Mouse (Mus musculus): Measurements from ENCODE around the gene C3. TPM values are rescaled to one million over a fixed set of nuclear protein-coding genes. Genes with fewer than 3 reads are reported as not detected.

The C3 gene
- total RNA-seq, 2 experiments from 2014 or later = 1.6 to 3.5 TPM

DNA sequence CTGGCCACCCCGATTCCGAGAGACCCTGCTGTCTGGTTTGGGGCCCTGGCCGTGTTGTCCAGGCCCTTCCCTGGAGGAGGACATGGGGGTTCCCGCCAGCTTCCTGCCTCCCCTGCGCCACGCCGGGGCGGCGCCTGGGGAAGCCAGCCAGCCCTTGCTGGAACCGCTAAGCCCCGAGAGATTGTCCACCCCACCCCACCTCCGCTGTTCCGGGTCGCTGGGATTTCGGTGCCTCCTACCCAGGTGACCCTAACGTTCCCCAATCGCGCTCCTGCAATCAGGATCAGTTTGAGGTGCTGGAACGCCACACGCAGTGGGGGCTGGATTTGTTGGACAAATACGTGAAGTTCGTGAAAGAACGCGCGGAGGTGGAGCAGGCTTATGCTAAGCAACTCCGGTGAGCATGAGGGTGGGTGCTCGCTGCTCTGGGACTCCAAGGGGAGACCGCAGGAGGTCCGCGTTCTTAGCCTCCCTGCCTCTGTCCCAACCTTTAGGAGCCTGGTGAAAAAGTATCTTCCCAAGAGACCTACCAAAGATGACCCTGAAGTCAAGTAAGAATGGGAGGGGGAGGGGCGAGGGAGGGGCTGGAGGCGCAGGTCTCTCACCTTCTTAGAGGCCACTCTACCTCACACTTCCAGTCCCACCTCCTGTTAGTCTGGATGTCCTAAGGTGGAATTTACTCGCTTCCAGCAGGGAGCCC, 22.7 kb upstream of the C3 start:
- peak; percentile 62 for DNase-seq

DNA sequence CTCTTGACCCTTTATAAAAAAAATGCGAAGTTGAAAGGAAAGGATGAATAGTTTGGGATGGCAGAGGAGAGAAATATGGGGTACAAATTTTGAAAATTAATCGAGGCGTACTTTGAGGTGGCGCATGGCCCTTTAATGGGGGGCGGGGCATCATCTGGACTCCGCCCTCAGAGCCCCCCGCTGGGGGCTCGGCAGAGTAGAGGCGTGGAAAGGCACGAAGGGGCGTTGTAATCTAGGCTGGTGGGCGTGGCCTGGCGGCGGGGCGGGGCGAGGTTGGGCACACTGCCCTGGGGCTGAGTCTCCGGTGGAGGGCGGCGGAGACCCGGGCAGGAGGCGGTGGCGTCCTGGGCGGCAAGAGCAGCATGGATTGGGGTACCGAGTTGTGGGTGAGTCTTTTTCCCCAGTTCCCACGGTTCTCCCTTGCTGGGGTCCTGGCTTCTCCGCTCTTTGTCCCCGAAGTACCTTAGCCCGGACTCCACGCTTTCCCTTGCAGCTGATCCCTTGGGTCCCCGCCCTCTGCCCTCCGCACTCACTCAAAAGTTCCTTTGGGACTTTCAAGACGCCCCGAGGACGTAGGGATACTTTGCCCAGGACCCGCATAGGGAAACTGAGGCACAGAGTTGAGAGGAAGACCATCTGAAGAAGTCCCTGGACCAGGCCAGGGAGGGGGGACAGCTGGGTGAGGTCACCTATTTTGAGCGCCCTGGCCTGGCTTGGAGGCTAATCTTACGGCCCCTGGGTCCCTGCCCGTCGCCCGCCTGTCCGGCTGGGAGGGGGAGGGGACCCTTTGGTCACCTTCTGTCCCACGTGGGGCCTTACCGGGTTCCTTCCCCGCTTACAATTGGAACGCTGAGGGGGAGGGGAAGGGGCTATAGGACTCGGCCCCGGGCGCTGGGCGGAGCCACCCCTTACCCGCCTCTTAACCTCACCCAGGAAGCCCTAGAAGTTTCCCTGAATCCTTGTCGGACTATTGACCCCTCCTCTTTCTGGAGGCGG, 21.5 kb upstream of the C3 start, which contains the start of gene Trip10:
Gene Trip10, plus strand, starts transcription at position 270 of the 996 bp plus-strand sequence.
- DNase-seq = peak; percentile 99

GRCm38 (mm10) chr17:57248771-57249170, 20.8 kb upstream of the C3 start:
- no peak for DNase-seq

GRCm38 (mm10) chr17:57248201-57248699, 20.3 kb upstream of the C3 start, which contains the start of gene Gpr108:
TSS of gene Gpr108 (minus strand) at chr17:57248446.
- DNase-seq = peak; percentile 70

DNA sequence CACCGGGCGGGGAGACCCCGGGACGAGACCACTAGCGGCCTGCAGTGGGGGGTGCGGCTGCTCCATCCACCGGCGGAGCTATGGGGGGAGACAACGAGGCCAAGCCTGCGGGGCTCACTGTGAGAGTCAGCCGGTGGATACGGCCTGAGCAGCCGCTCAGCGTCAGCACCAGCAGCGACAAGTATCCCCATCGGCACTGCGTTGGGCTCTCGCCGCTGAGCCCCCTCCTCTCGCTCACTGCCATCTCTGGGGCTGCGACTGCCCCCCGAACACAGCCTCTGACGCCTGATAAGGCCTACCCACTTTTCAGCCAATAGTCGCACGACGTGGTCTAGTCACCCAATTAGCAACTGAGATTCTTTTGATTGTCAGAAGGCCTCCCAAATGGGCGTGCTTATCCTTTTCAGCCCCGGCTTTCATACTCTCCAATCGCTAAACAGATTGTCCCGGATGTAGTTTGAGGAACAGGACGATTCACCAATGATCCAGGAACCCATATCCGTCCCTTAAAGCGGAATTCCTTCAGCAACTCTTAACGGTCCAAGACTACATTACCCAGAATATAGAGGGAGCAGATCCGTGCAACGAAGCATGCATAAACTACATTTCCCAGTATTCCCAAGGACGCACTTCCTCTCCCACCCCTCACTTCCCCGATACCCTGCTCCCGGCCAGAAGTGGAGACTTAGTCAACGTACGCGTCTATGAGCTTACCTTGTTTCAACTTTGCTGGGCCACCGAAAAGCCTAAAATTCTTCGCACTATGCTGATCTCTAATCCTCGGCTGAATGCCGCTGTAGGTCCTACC, 19.7 kb upstream of the C3 start:
- DNase-seq = peak; percentile 73

- no peak for DNase-seq
Observed at GRCm38 (mm10) chr17:57246663-57247392, 18.9 kb upstream of the C3 start.

DNA sequence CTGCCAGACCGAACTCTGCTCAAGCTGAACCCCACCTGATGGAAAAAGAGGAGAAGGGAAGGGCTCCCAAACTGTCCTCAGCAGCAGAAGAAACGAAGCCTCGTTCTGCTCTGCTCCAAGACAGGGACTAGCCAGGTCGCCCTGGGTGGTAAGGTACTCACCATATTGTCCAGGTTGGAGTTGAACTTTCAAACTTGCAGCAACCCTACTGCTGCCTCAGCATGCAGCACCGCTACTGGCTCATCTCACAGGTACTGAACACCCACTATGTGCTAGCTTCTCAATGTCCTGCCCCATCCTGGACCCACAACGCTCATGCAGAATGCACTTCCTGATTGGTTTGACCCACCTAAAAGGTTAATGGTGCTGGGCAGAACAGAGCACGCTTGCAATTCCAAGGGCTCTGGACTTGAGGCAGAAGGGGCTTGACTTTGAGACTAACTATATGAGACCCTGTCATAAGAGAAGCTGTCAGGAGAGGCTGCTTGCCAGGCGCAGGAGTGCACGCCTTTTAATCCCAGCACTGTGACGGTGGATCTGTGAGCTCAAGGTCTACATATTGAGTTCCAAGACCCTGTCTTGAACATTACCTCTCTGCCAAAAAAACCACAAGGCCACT, 17.5 kb upstream of the C3 start:
- no peak for DNase-seq

GRCm38 (mm10) chr17:57243650-57244370, 15.9 kb upstream of the C3 start:
- DNase-seq = no peak

- DNase-seq = no peak
Observed at GRCm38 (mm10) chr17:57237181-57237580, 9.2 kb upstream of the C3 start.

DNA sequence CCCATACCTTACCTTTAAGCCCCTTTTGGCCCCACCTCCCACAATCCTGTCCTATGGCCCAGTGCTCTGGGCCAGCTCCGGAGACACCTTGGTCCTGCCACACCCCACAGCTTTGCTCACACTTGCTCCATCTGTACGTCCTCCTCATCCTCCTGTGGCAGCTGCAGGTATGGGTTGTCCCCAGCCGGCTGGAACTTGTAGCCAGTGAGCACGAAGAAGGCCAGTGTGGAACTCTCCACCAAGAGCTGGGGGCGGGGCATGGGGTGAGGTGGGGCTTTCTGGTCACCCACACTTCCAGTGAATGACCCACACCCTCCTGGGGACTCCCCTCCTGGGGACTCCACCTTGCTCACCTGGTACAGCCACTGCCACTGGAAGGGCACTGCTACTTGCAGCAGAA, 7.9 kb upstream of the C3 start:
- no peak for DNase-seq

DNA sequence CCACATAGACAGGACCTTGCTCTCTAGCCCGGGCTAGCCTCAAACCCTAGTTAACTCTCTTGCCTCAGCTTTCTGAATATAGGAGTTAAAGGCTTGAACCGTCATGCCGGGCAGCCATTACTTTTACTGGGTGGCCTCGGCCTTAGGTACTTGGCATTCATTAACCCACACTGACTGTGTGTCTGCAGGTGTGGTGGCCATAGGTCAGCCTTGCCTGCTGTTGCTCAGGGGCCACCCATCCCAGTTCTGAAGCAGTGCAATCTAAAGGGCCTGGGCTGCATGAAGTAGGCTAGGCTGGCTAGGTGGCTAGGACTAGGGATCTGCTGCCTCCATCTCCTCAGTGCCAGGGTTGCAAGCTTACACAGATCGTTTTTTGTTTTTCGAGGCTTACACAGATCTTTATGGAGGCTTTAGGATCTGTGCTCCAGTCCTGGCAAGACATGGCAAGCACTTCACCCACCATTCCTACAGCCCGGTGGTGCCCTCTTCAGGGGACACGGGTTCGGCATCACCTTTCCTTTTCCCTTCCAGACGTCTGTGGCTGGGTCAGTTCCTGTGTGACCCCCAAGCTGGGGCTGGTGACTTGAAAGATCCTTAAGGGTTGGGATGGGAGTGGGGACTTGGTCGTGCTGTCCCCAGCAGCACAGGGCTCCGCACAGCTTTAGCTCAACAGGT, 6.5 kb upstream of the C3 start:
- DNase-seq = no peak

DNA sequence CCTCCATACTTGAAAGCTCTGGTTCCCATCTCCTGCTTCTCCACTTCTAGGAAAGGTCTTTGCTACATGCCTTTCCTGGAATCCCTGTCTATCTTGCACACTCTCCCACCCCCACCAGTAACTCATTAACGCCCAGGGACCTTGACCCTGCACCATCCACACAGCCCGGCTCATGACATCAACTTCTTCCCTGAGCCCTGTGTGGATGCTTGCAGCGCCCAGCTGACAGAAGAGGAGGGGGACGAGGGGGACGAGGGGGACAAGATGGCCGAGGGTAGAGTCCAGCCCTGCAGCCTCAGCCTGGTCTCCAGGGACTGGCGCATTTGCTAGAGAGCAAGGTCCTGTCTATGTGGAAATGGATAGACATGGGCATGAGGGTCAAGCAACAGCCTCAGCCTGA, 5.1 kb upstream of the C3 start:
- no peak for DNase-seq

DNA sequence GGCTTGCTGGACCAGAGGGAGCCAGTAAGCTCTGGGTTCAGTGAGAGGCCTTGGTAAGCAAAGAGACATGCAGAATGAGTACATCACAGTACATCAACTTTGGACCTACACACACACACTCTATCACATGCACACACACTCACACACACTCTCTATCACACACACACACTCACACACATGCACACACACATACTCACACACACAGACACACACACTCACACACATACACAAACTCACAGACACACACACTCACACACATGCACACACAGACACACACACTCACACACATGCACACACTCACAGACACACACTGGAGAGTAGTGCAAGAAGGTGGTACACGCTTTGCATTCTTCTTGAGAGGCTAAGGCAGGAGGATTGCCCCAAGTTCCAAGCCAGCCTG, 4.3 kb upstream of the C3 start:
- DNase-seq = no peak

GRCm38 (mm10) chr17:57231321-57231771, 3.4 kb upstream of the C3 start:
- DNase-seq = no peak

GRCm38 (mm10) chr17:57230728-57231125, 2.8 kb upstream of the C3 start:
- DNase-seq = no peak

- DNase-seq = no peak
Observed at GRCm38 (mm10) chr17:57229851-57230727, 2.2 kb upstream of the C3 start.

DNA sequence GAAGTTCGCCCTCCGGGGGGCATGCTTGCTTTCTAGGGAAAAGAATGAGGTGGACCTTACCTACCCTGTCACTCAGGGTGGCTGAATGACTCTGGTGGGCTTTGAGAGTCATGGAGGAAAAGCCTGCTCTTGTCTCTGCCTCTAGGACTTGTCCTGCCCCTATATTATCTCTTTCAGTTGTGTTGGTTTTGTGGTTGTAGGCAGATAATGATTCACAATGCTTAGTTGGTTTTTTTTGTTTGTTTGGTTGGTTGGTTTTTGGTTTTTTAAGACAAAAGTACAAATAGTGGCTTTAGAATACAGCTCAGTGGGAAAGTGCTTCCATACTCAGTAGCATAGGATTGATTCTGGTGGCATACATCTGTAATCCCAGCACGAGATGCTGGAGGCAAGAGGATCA, 937 bp upstream of the C3 start:
- no peak for DNase-seq

GRCm38 (mm10) chr17:57227468-57227867, 468 bp downstream of the C3 start:
- DNase-seq = no peak

DNA sequence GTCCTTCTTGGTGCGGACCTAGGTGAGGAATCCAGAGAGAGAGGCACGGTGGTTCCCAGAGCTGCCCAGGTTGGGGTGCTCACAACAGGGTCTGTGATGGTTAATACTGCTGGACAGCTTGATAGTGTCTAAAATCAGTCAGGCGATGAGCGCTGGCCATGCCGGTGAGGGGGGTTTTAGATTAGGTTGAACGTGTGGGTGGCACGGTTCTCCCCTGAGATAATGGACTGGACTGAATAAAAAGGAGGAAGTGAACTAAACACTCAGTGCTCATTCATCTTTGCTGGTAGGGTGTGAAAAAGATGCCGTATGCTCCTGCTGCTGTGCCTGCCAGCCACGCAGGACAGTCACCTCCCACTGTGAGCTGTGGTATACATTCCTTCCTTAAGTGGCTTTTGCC, 4.6 kb downstream of the C3 start:
- DNase-seq = no peak
